Comparison of ENCODE assay signal across 15 mouse cellular contexts in the genomic region with DNA sequence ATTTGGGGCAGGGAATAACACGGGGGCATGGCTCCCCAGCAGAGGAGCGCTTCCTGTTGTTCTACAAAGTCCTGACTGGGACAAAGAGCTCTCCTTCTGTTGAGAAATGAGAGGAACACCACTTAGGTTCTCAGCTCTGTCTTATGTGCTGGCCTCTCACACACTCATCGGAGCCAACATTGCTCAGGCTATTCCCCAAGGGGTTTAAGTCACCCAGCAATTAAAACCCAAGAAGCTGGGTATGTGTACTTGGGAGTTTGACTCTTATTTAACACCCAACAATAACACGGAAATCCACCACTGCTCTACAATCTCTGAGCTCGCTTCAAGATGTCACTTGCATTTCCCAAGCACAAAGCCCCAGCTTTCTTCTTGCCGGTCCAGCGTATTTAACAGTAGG. TPM values are rescaled to one million over a fixed set of nuclear protein-coding genes. Genes with fewer than 3 reads are reported as not detected.
A peak's percentile ranks its signal among the peaks of the same experiment; 100 is the strongest.
DNase-seq lines count a peak whose midpoint lies in the region; ATAC-seq and TF ChIP-seq lines count a peak whose summit lies in the region.
"Had no signal": no experiment of that assay in that cellular context is flagged by ENCODE, and none has a peak within 500 bp of the region (broad histone marks: within the 10 kb centered on the region; RNA-seq: fewer than 3 reads in every experiment).

No protein-coding gene starts in this region.

- H3K9ac ChIP-seq in lung, embryonic 14.5 days: no peak overlapping the region
- no peak overlapping the region for H3K9ac ChIP-seq in stomach, embryonic 15.5 days
- H3K9ac ChIP-seq: hindbrain, embryonic 13.5 days; liver, embryonic 14.5 days had no signal

- H3K36me3 ChIP-seq in lung, embryonic 14.5 days (ENCODE audit: insufficient read depth): no peaks in the 10 kb centered on the region
- H3K36me3 ChIP-seq in stomach, embryonic 15.5 days: no peaks in the 10 kb centered on the region
- H3K36me3 ChIP-seq: hindbrain, embryonic 13.5 days had no signal

- no peak overlapping the region for H3K4me2 ChIP-seq in lung, embryonic 14.5 days
- 0 out of 2 replicates have a peak overlapping the region, but pooled peaks have one; percentile 25 for H3K4me2 ChIP-seq in stomach, embryonic 15.5 days
- H3K4me2 ChIP-seq: hindbrain, embryonic 13.5 days had no signal

- no peaks in the 10 kb centered on the region for H3K9me3 ChIP-seq in lung, embryonic 14.5 days (ENCODE audit: low read depth, low read length)
- H3K9me3 ChIP-seq in stomach, embryonic 15.5 days: no peaks in the 10 kb centered on the region
- H3K9me3 ChIP-seq: hindbrain, embryonic 13.5 days had no signal

- no peaks in the 10 kb centered on the region for H3K4me1 ChIP-seq in lung, embryonic 14.5 days (ENCODE audit: insufficient read depth)
- H3K4me1 ChIP-seq in stomach, embryonic 15.5 days: peaks cover 9% of the 10 kb centered on the region; the same call in 1 of the 2 replicates

- H3K27me3 ChIP-seq in lung, embryonic 14.5 days (ENCODE audit: insufficient read depth, low read length): no peaks in the 10 kb centered on the region
- no peaks in the 10 kb centered on the region for H3K27me3 ChIP-seq in stomach, embryonic 15.5 days (replicated peaks)
- H3K27me3 ChIP-seq: Patski had no signal

- DNase-seq in adrenal gland, postnatal 14 days: peak; percentile 18
- DNase-seq in adrenal gland, adult 8-10 months: no peak
- no peak for DNase-seq in lung, embryonic 14.5 days
- DNase-seq in lung, postnatal 4 days: no peak
- DNase-seq in fat pad, adult 2 months (ENCODE audit: extremely low read depth, low read depth, low spot score): peak; percentile 88
- no peak for DNase-seq in frontal cortex, adult 2 months (ENCODE audit: extremely low spot score in 1 of 2, low spot score in 1 of 2)
- no peak for DNase-seq in gastrocnemius, postnatal 4 days (ENCODE audit: low spot score in 2 of 2)
- DNase-seq: cerebellum, adult 9-11 months; gastrocnemius, postnatal 36 days; kidney, adult 18-20 months; thymus, postnatal 14 days had no signal

- H3K27ac ChIP-seq in lung, embryonic 14.5 days (ENCODE audit: low read depth): peak overlapping the region; percentile 63
- H3K27ac ChIP-seq in stomach, embryonic 15.5 days: 0 out of 2 replicates have a peak overlapping the region, but pooled peaks have one; percentile 44
- H3K27ac ChIP-seq: liver, embryonic 14.5 days had no signal

- H3K4me3 ChIP-seq in lung, embryonic 14.5 days (ENCODE audit: low read depth, low read length): no peak overlapping the region
- H3K4me3 ChIP-seq in stomach, embryonic 15.5 days (replicated peaks): no peak overlapping the region
- H3K4me3 ChIP-seq: hindbrain, embryonic 13.5 days had no signal

- WGBS in lung, embryonic 14.5 days: 46% methylated on average over 7 of the region's 7 CpGs
- 60% methylated on average over 7 of the region's 7 CpGs for WGBS in stomach, embryonic 15.5 days

- TF ChIP-seq CTCF in lung, embryonic 14.5 days (IDR thresholded peaks at IDR 0.05; ENCODE audit: low read depth): no peak

- no peak; the same call in 1 of the 2 replicates for ATAC-seq in lung, embryonic 14.5 days (ENCODE audit: insufficient read depth)
- no peak for ATAC-seq in stomach, embryonic 15.5 days (ENCODE audit: insufficient read depth, low FRiP score, low read depth)

RNA-seq across cellular contexts. Expression of a gene that starts 15.6 kb away (rescaled TPM):
- total RNA-seq in adrenal gland, postnatal 14 days (2021): 7.4 and 8.7 TPM in 2 replicates
- 10 to 100 TPM in 2 of 4 experiments, 1 to 10 TPM in 2; 7.3 to 13.2 (median 10.9) TPM for total RNA-seq in adrenal gland, adult 8-10 months (2022)
- 2.9 and 3.0 TPM in 2 replicates for polyA plus RNA-seq in lung, embryonic 14.5 days (2014; fragmentation: Nextera tagmentation; extraction: Ambion mirVana)
- polyA plus RNA-seq in stomach, embryonic 15.5 days (2015; fragmentation: Nextera tagmentation; extraction: Ambion mirVana): 17.9 and 18.4 TPM in 2 replicates
- polyA plus RNA-seq in frontal cortex, adult 2 months (2012; rRNA removed): 29.8 and 32.6 TPM in 2 replicates
- 1 to 10 TPM; 6.4 to 8.2 TPM for total RNA-seq in gastrocnemius, postnatal 4 days (2021)

Comparison
In these comparisons a context has a peak if more than half of its experiments do, and no peak if none do; other contexts are left out.
1. DNase-seq: peak in adrenal gland, postnatal 14 days (single experiment) and fat pad, adult 2 months (single experiment); none in adrenal gland, adult 8-10 months (single experiment), lung, embryonic 14.5 days (single experiment), lung, postnatal 4 days (0 of 2), frontal cortex, adult 2 months (0 of 2) and gastrocnemius, postnatal 4 days (0 of 2).